Mouse (Mus musculus) neural tube, embryonic 12.5 days (tissue): ENCODE measurements around the gene Fgfr2. TPM values are rescaled to one million over a fixed set of nuclear protein-coding genes. Genes with fewer than 3 reads are reported as not detected.

Experiments
- ATAC-seq: fragments of 200-750 bp; cut with Nextera tagmentation; 2 replicates; pipeline ENCODE4 v1.8.0; 2017; ENCODE audit warnings: low read depth, mild to moderate bottlenecking, moderate TSS enrichment, moderate library complexity; ENCODE audit not compliant: low FRiP score
- H3K27ac ChIP-seq: fragments of 300-500 bp; sonication (generic); 2 replicates; pipeline ENCODE4 v1.5.1; 2016
- H3K27me3 ChIP-seq: fragments of 300-500 bp; sonication (generic); replicated peaks from 2 replicates; pipeline ENCODE4 v1.6.1; 2016; ENCODE audit warnings: mild to moderate bottlenecking
- H3K36me3 ChIP-seq: fragments of 300-500 bp; sonication (generic); 2 replicates; pipeline ENCODE4 v1.6.1; 2016; ENCODE audit warnings: mild to moderate bottlenecking
- H3K4me1 ChIP-seq: fragments of 300-500 bp; sonication (generic); 2 replicates; pipeline ENCODE4 v1.6.1; 2016
- H3K4me2 ChIP-seq: fragments of 300-500 bp; sonication (generic); replicated peaks from 2 replicates; pipeline ENCODE4 v1.6.1; 2016; ENCODE audit warnings: mild to moderate bottlenecking
- H3K4me3 ChIP-seq: fragments of 300-500 bp; sonication (generic); 2 replicates; pipeline ENCODE4 v1.5.1; 2016
- H3K9ac ChIP-seq: fragments of 300-500 bp; sonication (generic); 2 replicates; pipeline ENCODE4 v1.6.1; 2016; ENCODE audit warnings: mild to moderate bottlenecking
- H3K9me3 ChIP-seq: fragments of 300-500 bp; sonication (generic); 2 replicates; pipeline ENCODE4 v1.6.1; 2016; ENCODE audit warnings: mild to moderate bottlenecking
- WGBS: fragments of 180-500 bp; shearing (Covaris S2); methylation state at CpG from one replicate; pipeline ENCODE4 v1.1.7; 2016; 5-methylcytosine and 5-hydroxymethylcytosine counted together
- polyA plus RNA-seq: library from polyadenylated mRNA; unstranded; fragments of >200 nt; fragmentation: Nextera tagmentation; extraction: Ambion mirVana; gene quantifications from 2 replicates; pipeline ENCODE4 v1.2.1, GENCODE M21; 2016

The Fgfr2 gene
- polyA plus RNA-seq, 1 experiment from 2014 or later = 65.0 TPM

GRCm38 (mm10) chr7:130278738-130279705 is 2844.1 kb downstream of the Fgfr2 start:
- no peak for ATAC-seq
- H3K4me1 ChIP-seq = peaks cover 35% of the 10 kb centered on the region
- H3K27me3 ChIP-seq = no peaks in the 10 kb centered on the region
- H3K4me3 ChIP-seq = no peak overlapping the region
- WGBS = 31% methylated on average over 19 of the region's 19 CpGs
- H3K4me2 ChIP-seq = peak overlapping the region; percentile 18; the same call in 1 of the 2 replicates
- H3K9ac ChIP-seq = no peak overlapping the region
- no peak overlapping the region for H3K27ac ChIP-seq
- H3K36me3 ChIP-seq = no peaks in the 10 kb centered on the region
- H3K9me3 ChIP-seq = no peaks in the 10 kb centered on the region

- H3K9ac ChIP-seq = no peak overlapping the region
- H3K27ac ChIP-seq = no peak overlapping the region; the same call in 1 of the 2 replicates
- peak overlapping the region; percentile 18; the same call in 1 of the 2 replicates for H3K4me2 ChIP-seq
- 21% methylated on average over 11 of the region's 11 CpGs for WGBS
- no peak overlapping the region for H3K4me3 ChIP-seq
- H3K4me1 ChIP-seq = peaks cover 35% of the 10 kb centered on the region
- no peaks in the 10 kb centered on the region for H3K9me3 ChIP-seq
- no peaks in the 10 kb centered on the region for H3K27me3 ChIP-seq
- ATAC-seq = peak; percentile 74
- H3K36me3 ChIP-seq = no peaks in the 10 kb centered on the region
Observed at GRCm38 (mm10) chr7:130278000-130278737, 2845.0 kb downstream of the Fgfr2 start.

GRCm38 (mm10) chr7:130273265-130273664 is 2849.9 kb downstream of the Fgfr2 start:
- no peak overlapping the region for H3K27ac ChIP-seq
- WGBS = 13% methylated on average over 16 of the region's 16 CpGs
- H3K27me3 ChIP-seq = peaks cover 4% of the 10 kb centered on the region; the same call in 1 of the 2 replicates
- no peak overlapping the region for H3K4me3 ChIP-seq
- no peak overlapping the region for H3K9ac ChIP-seq
- no peaks in the 10 kb centered on the region for H3K9me3 ChIP-seq
- H3K4me1 ChIP-seq = peaks cover 21% of the 10 kb centered on the region
- ATAC-seq = no peak
- H3K36me3 ChIP-seq = no peaks in the 10 kb centered on the region
- H3K4me2 ChIP-seq = no peak overlapping the region

DNA sequence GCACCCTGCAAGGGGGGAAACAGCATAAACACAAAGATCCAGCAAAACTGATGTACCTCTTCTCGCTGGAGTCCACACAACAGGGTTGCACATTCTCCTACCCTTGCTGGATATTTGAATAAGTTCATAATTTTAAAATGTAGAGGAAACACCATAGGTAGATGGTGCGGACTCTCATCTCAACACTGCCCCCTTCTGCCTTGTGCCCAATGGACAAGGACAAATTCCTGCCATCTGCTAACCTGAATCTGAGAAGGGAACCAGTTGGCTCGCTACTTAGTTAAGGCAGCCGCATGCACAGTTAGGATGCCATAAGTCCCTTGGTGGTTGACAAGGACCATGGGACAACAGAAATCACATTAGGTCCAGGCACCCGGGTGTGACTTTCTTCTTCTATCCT is 2852.3 kb downstream of the Fgfr2 start:
- peaks cover 16% of the 10 kb centered on the region for H3K4me1 ChIP-seq
- no peak overlapping the region for H3K9ac ChIP-seq
- no peak overlapping the region for H3K4me2 ChIP-seq
- no peak overlapping the region for H3K4me3 ChIP-seq
- WGBS = 85% methylated on average over 5 of the region's 5 CpGs
- no peak for ATAC-seq
- H3K36me3 ChIP-seq = no peaks in the 10 kb centered on the region
- no peak overlapping the region for H3K27ac ChIP-seq
- H3K27me3 ChIP-seq = peaks cover 4% of the 10 kb centered on the region; the same call in 1 of the 2 replicates
- H3K9me3 ChIP-seq = no peaks in the 10 kb centered on the region

GRCm38 (mm10) chr7:130269124-130269867 is 2853.9 kb downstream of the Fgfr2 start:
- 21% methylated on average over 16 of the region's 16 CpGs for WGBS
- Histone ChIP-seq H3K4me1 (peaks cover 17% of the 10 kb centered on the region), H3K4me3 (no peak overlapping the region), H3K9me3 (no peaks in the 10 kb centered on the region), H3K27me3 (peaks cover 4% of the 10 kb centered on the region; the same call in 1 of the 2 replicates), H3K27ac (no peak overlapping the region), H3K4me2 (0 out of 2 replicates have a peak overlapping the region, but pooled peaks have one; percentile 14), H3K36me3 (no peaks in the 10 kb centered on the region), H3K9ac (no peak overlapping the region)
- ATAC-seq = peak; percentile 25; the same call in 1 of the 2 replicates

- H3K36me3 ChIP-seq = no peaks in the 10 kb centered on the region
- no peak overlapping the region for H3K4me3 ChIP-seq
- no peak for ATAC-seq
- 32% methylated on average over 5 of the region's 5 CpGs for WGBS
- no peak overlapping the region for H3K9ac ChIP-seq
- H3K4me1 ChIP-seq = peaks cover 35% of the 10 kb centered on the region
- H3K27me3 ChIP-seq = peaks cover 4% of the 10 kb centered on the region; the same call in 1 of the 2 replicates
- peak overlapping the region; percentile 88; the same call in 1 of the 2 replicates for H3K4me2 ChIP-seq
- H3K27ac ChIP-seq = no peak overlapping the region
- no peaks in the 10 kb centered on the region for H3K9me3 ChIP-seq
Observed at GRCm38 (mm10) chr7:130267099-130267498, 2856.1 kb downstream of the Fgfr2 start.

- peak; percentile 28; the same call in 1 of the 2 replicates for ATAC-seq
- peak overlapping the region; percentile 86 for H3K9ac ChIP-seq
- H3K27me3 ChIP-seq = no peaks in the 10 kb centered on the region
- H3K36me3 ChIP-seq = no peaks in the 10 kb centered on the region
- peak overlapping the region; percentile 77 for H3K4me3 ChIP-seq
- H3K27ac ChIP-seq = peak overlapping the region; percentile 72
- H3K9me3 ChIP-seq = no peaks in the 10 kb centered on the region
- H3K4me1 ChIP-seq = peaks cover 45% of the 10 kb centered on the region
- peak overlapping the region; percentile 88 for H3K4me2 ChIP-seq
- WGBS = 1% methylated on average over 49 of the region's 52 CpGs
Observed at GRCm38 (mm10) chr7:130266166-130266490, 2857.0 kb downstream of the Fgfr2 start.

- peak overlapping the region; percentile 88 for H3K4me2 ChIP-seq
- H3K27ac ChIP-seq = peak overlapping the region; percentile 72
- peak overlapping the region; percentile 77 for H3K4me3 ChIP-seq
- H3K9me3 ChIP-seq = no peaks in the 10 kb centered on the region
- peaks cover 2% of the 10 kb centered on the region; the same call in 1 of the 2 replicates for H3K36me3 ChIP-seq
- no peaks in the 10 kb centered on the region for H3K27me3 ChIP-seq
- ATAC-seq = no peak
- H3K9ac ChIP-seq = peak overlapping the region; percentile 86
- peaks cover 51% of the 10 kb centered on the region for H3K4me1 ChIP-seq
- WGBS = under 1% methylated on average over 58 of the region's 58 CpGs
Observed at GRCm38 (mm10) chr7:130265319-130266165, 2857.6 kb downstream of the Fgfr2 start.

DNA sequence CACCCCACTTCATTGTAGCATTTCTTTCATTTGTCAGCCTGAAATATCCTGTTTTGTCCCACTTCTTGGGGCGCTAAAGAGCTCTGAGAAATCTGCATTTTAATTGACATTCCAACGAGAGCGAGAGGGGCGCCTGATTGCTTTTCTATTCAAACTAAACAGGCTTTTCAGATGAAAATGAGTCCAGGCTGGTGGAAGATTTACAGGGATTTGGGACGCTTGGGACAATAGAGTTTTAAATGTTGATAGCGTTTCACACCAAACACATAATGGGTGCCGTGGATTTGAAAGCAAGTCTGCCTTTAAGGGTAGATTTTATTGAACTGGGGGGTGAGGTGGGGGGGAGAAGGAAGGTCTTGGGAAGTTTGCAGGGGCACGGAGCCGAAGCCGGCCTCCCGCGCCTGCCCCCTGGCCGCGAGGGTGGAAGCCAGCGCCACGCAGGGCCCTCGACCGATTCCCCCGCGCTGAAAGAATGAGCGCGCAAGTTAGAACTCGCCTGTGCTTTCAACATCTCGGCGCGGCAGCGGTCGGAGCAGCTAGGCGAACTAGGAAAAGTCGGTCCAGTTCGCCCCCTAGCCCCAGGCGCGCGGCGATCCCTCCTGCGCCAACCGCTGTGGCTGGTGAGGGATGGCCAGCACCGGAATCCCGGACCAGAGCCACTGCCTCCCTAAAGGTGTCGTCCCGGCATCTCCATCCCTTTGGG is 2858.4 kb downstream of the Fgfr2 start:
- H3K4me3 ChIP-seq = peak overlapping the region; percentile 77
- H3K27ac ChIP-seq = peak overlapping the region; percentile 72
- H3K4me1 ChIP-seq = peaks cover 59% of the 10 kb centered on the region
- peak overlapping the region; percentile 88 for H3K4me2 ChIP-seq
- H3K27me3 ChIP-seq = no peaks in the 10 kb centered on the region
- 0 out of 2 replicates have a peak, but pooled peaks have one; percentile 2 for ATAC-seq
- peak overlapping the region; percentile 86 for H3K9ac ChIP-seq
- no peaks in the 10 kb centered on the region for H3K9me3 ChIP-seq
- H3K36me3 ChIP-seq = peaks cover 3% of the 10 kb centered on the region; the same call in 1 of the 2 replicates
- WGBS = under 1% methylated on average over 41 of the region's 41 CpGs

- H3K4me1 ChIP-seq = peaks cover 60% of the 10 kb centered on the region
- peak overlapping the region; percentile 86 for H3K9ac ChIP-seq
- H3K4me2 ChIP-seq = peak overlapping the region; percentile 88
- no peaks in the 10 kb centered on the region for H3K27me3 ChIP-seq
- WGBS = 1% methylated on average over 20 of the region's 20 CpGs
- H3K27ac ChIP-seq = no peak overlapping the region
- H3K36me3 ChIP-seq = peaks cover 3% of the 10 kb centered on the region; the same call in 1 of the 2 replicates
- H3K4me3 ChIP-seq = peak overlapping the region; percentile 77
- peak; percentile 8; the same call in 1 of the 2 replicates for ATAC-seq
- no peaks in the 10 kb centered on the region for H3K9me3 ChIP-seq
Observed at GRCm38 (mm10) chr7:130263799-130264351, 2859.3 kb downstream of the Fgfr2 start.
